Mouse (Mus musculus) heart, embryonic 15.5 days (tissue): ENCODE data around the gene Muc20. TPM values are rescaled to one million over a fixed set of nuclear protein-coding genes. Genes with fewer than 3 reads are reported as not detected.

Experiments used
- ATAC-seq: fragments of 200-750 bp; cut with Nextera tagmentation; replicated peaks from 2 replicates; pipeline ENCODE4 v1.8.0; 2017; ENCODE audit warnings: low read depth, moderate TSS enrichment; ENCODE audit not compliant: insufficient number of reproducible peaks, insufficient read depth, low FRiP score
- H3K27ac ChIP-seq: fragments of 300-500 bp; sonication (generic); 2 replicates; pipeline ENCODE4 v1.5.1; 2015; ENCODE audit warnings: mild to moderate bottlenecking, inconsistent platforms
- H3K27me3 ChIP-seq: fragments of 300-500 bp; sonication (generic); 2 replicates; pipeline ENCODE4 v1.6.1; 2015; ENCODE audit warnings: inconsistent platforms
- H3K36me3 ChIP-seq: fragments of 300-500 bp; sonication (generic); 2 replicates; pipeline ENCODE4 v1.6.1; 2015; ENCODE audit warnings: mild to moderate bottlenecking, inconsistent platforms
- H3K4me1 ChIP-seq: fragments of 300-500 bp; sonication (generic); replicated peaks from 2 replicates; pipeline ENCODE4 v1.6.1; 2015; ENCODE audit warnings: inconsistent platforms
- H3K4me2 ChIP-seq: fragments of 300-500 bp; sonication (generic); 2 replicates; pipeline ENCODE4 v1.6.1; 2015; ENCODE audit warnings: inconsistent platforms, mild to moderate bottlenecking, moderate library complexity
- H3K4me3 ChIP-seq: fragments of 300-500 bp; sonication (generic); 2 replicates; pipeline ENCODE4 v1.5.1; 2015; ENCODE audit warnings: mild to moderate bottlenecking, inconsistent platforms
- H3K9ac ChIP-seq: fragments of 300-500 bp; sonication (generic); 2 replicates; pipeline ENCODE4 v1.6.1; 2015; ENCODE audit warnings: mild to moderate bottlenecking, inconsistent platforms
- H3K9me3 ChIP-seq: fragments of 300-500 bp; sonication (generic); replicated peaks from 2 replicates; pipeline ENCODE4 v1.6.1; 2016; ENCODE audit warnings: inconsistent platforms
- WGBS: fragments of 180-500 bp; shearing (Covaris S2); methylation state at CpG from one replicate; pipeline ENCODE4 v1.1.7; 2015; ENCODE audit warnings: mixed read lengths; 5-methylcytosine and 5-hydroxymethylcytosine counted together
- polyA plus RNA-seq: library from polyadenylated mRNA; unstranded; fragments of >200 nt; fragmentation: Nextera tagmentation; extraction: Ambion mirVana; gene quantifications from 2 replicates; pipeline ENCODE4 v1.2.1, GENCODE M21; 2015

Muc20 gene
- polyA plus RNA-seq, 1 experiment from 2014 or later = not detected

DNA sequence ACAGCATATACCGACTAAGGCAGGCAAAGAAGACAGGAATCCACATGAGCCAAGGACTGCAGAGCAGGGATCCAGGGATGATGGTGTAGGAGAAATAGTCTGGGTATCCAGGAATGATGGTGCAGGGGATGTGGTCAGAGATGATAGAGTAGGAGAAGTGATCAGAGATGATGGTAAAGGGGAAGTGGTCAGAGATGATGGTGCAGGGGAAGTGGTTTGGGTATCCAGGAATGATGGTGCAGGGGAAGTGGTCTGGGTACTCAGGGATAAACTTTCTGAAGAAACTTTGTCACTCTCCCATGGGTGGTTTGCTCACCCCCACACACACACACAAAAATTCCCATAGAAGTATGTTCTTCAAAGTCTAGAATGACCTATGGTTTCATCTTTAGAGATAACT is 2.1 kb downstream of the Muc20 start:
- Histone ChIP-seq H3K4me3 (no peak overlapping the region), H3K27ac (no peak overlapping the region), H3K9me3 (no peaks in the 10 kb centered on the region), H3K36me3 (no peaks in the 10 kb centered on the region), H3K27me3 (no peaks in the 10 kb centered on the region), H3K4me2 (no peak overlapping the region), H3K4me1 (peaks cover 11% of the 10 kb centered on the region), H3K9ac (no peak overlapping the region)
- no peak for ATAC-seq
- 69% methylated on average over 1 of the region's 1 CpGs for WGBS

DNA sequence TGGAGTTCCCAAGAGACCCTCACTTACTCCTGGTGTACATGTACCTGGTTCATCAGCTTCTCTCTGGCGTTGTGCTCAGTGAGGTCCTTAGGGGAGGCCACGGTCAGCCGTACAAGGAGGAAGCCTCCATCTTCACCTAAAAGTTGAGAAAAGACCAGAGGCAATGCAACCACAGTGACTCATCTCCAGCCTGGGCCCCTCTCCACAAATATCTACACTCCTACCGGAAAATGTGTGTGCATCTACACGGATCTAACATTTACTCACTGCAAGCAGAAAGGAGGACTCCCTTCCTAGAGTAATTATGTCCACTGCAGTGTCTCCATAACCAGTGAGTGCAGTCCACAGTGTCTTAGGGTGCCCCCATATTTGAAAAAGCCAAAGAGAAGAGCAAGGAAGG is 7.2 kb downstream of the Muc20 start:
- no peak overlapping the region for H3K27ac ChIP-seq
- no peak overlapping the region for H3K9ac ChIP-seq
- H3K4me2 ChIP-seq = no peak overlapping the region
- 81% methylated on average over 5 of the region's 5 CpGs for WGBS
- ATAC-seq = no peak
- no peak overlapping the region for H3K4me3 ChIP-seq
- H3K27me3 ChIP-seq = no peaks in the 10 kb centered on the region
- no peaks in the 10 kb centered on the region for H3K9me3 ChIP-seq
- no peaks in the 10 kb centered on the region for H3K36me3 ChIP-seq
- peaks cover 4% of the 10 kb centered on the region; the same call in 1 of the 2 replicates for H3K4me1 ChIP-seq

- no peak overlapping the region for H3K27ac ChIP-seq
- H3K9me3 ChIP-seq = no peaks in the 10 kb centered on the region
- no peaks in the 10 kb centered on the region for H3K36me3 ChIP-seq
- H3K4me3 ChIP-seq = no peak overlapping the region
- no peak overlapping the region for H3K9ac ChIP-seq
- no peaks in the 10 kb centered on the region for H3K27me3 ChIP-seq
- no peak for ATAC-seq
- no peak overlapping the region for H3K4me2 ChIP-seq
- H3K4me1 ChIP-seq = no peaks in the 10 kb centered on the region
- 88% methylated on average over 13 of the region's 13 CpGs for WGBS
These were observed 12.4 kb downstream of the Muc20 start for GRCm38 (mm10) chr16:32784840-32785239.

DNA sequence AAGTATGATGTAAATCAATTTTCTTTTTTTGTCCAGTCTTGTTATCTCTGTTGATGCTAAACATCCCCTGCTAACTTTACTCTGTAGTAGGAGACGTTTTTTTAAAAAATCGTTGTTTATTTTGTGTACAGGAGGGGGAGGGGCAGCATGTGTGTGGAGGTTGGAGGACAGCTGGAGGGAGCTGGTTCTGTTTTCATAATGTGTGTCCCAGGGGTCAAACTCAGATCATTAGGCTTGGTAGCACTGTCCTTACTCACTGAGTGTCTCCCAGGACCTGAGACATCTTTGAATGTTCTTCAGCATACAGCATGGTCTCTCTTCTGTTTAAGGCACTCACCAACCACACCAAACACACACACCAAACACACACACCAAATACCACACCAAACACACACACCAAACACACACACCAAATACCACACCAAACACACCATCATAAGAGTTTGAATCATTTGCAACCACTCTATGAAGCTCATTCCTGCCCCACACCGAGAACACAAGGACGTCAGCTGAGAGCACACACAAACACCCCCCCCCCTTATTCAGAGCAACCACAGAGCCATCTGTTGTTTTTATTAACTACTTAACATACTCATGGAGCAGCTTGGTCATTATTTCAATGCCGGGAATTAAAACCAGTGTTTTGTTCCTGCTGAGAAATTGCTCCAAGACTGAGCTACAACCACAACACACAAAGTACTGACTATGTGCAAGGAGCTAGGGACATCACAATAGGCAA is 13.7 kb downstream of the Muc20 start:
- no peaks in the 10 kb centered on the region for H3K36me3 ChIP-seq
- H3K27ac ChIP-seq = no peak overlapping the region
- H3K9me3 ChIP-seq = no peaks in the 10 kb centered on the region
- H3K27me3 ChIP-seq = no peaks in the 10 kb centered on the region
- ATAC-seq = no peak
- H3K4me2 ChIP-seq = no peak overlapping the region
- H3K4me1 ChIP-seq = peaks cover 3% of the 10 kb centered on the region; the same call in 1 of the 2 replicates
- 62% methylated on average over 5 of the region's 5 CpGs for WGBS
- H3K4me3 ChIP-seq = no peak overlapping the region
- no peak overlapping the region for H3K9ac ChIP-seq

GRCm38 (mm10) chr16:32778956-32779355 is 18.3 kb downstream of the Muc20 start:
- Histone ChIP-seq H3K4me2 (no peak overlapping the region), H3K27me3 (no peaks in the 10 kb centered on the region), H3K9me3 (no peaks in the 10 kb centered on the region), H3K9ac (no peak overlapping the region), H3K27ac (no peak overlapping the region), H3K36me3 (no peaks in the 10 kb centered on the region), H3K4me1 (peaks cover 3% of the 10 kb centered on the region; the same call in 1 of the 2 replicates), H3K4me3 (no peak overlapping the region)
- WGBS = 23% methylated on average over 8 of the region's 8 CpGs
- no peak for ATAC-seq

GRCm38 (mm10) chr16:32776676-32777075 is 20.6 kb downstream of the Muc20 start:
- Histone ChIP-seq H3K27ac (no peak overlapping the region), H3K4me3 (no peak overlapping the region), H3K4me1 (peaks cover 3% of the 10 kb centered on the region; the same call in 1 of the 2 replicates), H3K9me3 (no peaks in the 10 kb centered on the region), H3K27me3 (no peaks in the 10 kb centered on the region), H3K9ac (no peak overlapping the region), H3K4me2 (no peak overlapping the region), H3K36me3 (no peaks in the 10 kb centered on the region)
- 76% methylated on average over 10 of the region's 10 CpGs for WGBS
- ATAC-seq = no peak

DNA sequence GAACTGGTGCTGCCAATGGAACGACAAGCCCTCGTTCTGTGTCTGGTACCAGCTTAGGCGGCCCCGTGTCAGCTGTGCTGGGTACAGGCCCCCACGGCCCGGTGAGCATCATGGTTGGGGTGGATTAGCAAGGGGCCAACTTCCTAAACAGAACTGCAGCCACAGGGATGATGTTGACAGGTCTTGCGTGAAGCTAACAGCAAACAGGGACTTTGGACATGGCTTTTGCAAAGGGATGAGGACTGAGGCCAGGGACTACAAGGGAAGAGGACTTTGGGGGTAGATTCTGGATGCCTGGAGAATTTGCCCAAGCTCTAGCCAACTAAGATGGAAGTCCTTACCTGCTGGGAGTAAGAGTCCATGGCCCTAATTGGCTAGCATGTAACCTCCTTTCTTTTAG is 30.3 kb downstream of the Muc20 start:
- Histone ChIP-seq H3K27ac (no peak overlapping the region), H3K4me2 (no peak overlapping the region), H3K4me1 (no peaks in the 10 kb centered on the region), H3K9ac (no peak overlapping the region), H3K4me3 (no peak overlapping the region), H3K9me3 (no peaks in the 10 kb centered on the region), H3K36me3 (no peaks in the 10 kb centered on the region), H3K27me3 (no peaks in the 10 kb centered on the region)
- no peak for ATAC-seq
- 82% methylated on average over 7 of the region's 7 CpGs for WGBS

- 68% methylated on average over 6 of the region's 6 CpGs for WGBS
- Histone ChIP-seq H3K4me1 (no peaks in the 10 kb centered on the region), H3K9ac (no peak overlapping the region), H3K27ac (no peak overlapping the region), H3K4me3 (no peak overlapping the region), H3K27me3 (no peaks in the 10 kb centered on the region), H3K36me3 (no peaks in the 10 kb centered on the region), H3K4me2 (no peak overlapping the region), H3K9me3 (no peaks in the 10 kb centered on the region)
- no peak for ATAC-seq
These were observed 32.3 kb downstream of the Muc20 start for GRCm38 (mm10) chr16:32764961-32765360.

DNA sequence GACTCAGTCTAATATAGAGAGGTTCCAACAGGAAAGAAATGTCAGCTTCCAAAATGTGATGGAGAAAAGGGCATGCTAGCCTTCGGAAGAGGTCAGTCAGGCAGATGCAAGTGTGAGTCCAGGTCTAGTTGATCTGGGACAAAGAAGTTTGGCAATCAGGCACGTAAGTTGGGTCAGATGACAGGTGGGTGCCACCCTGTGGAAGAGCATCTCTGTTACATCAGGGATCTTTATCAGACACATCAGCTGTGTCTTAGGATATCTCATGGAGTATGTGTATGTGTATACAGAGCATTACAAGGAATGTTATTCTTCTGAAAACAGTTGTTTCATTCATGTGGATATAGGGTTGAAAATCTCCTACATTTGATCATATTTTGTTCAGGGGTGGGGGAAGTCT is 32.7 kb downstream of the Muc20 start:
- no peak for ATAC-seq
- no peaks in the 10 kb centered on the region for H3K4me1 ChIP-seq
- H3K27me3 ChIP-seq = no peaks in the 10 kb centered on the region
- no peak overlapping the region for H3K9ac ChIP-seq
- no peaks in the 10 kb centered on the region for H3K9me3 ChIP-seq
- WGBS = 86% methylated on average over 2 of the region's 2 CpGs
- no peak overlapping the region for H3K4me3 ChIP-seq
- H3K27ac ChIP-seq = no peak overlapping the region
- no peaks in the 10 kb centered on the region for H3K36me3 ChIP-seq
- H3K4me2 ChIP-seq = no peak overlapping the region

- Histone ChIP-seq H3K9ac (no peak overlapping the region), H3K27ac (no peak overlapping the region), H3K36me3 (no peaks in the 10 kb centered on the region), H3K9me3 (no peaks in the 10 kb centered on the region), H3K4me3 (no peak overlapping the region), H3K4me2 (no peak overlapping the region), H3K4me1 (no peaks in the 10 kb centered on the region), H3K27me3 (no peaks in the 10 kb centered on the region)
- ATAC-seq = no peak
- 73% methylated on average over 5 of the region's 5 CpGs for WGBS
These were observed 46.8 kb downstream of the Muc20 start for GRCm38 (mm10) chr16:32750242-32751127.

- no peaks in the 10 kb centered on the region for H3K36me3 ChIP-seq
- H3K27me3 ChIP-seq = no peaks in the 10 kb centered on the region
- no peak overlapping the region for H3K27ac ChIP-seq
- ATAC-seq = no peak
- no peak overlapping the region for H3K4me2 ChIP-seq
- 60% methylated on average over 6 of the region's 6 CpGs for WGBS
- H3K4me1 ChIP-seq = no peaks in the 10 kb centered on the region
- no peak overlapping the region for H3K9ac ChIP-seq
- no peak overlapping the region for H3K4me3 ChIP-seq
- no peaks in the 10 kb centered on the region for H3K9me3 ChIP-seq
These were observed 51.4 kb downstream of the Muc20 start for GRCm38 (mm10) chr16:32745852-32746251.
